Mouse (Mus musculus): ENCODE measurements around the gene Aasdh. TPM values are rescaled to one million over a fixed set of nuclear protein-coding genes. Genes with fewer than 3 reads are reported as not detected.

The Aasdh gene
- polyA plus RNA-seq (2015; fragmentation: Illumina TruSeq; extraction: RNeasy Lipid Tissue Mini Kit (QIAGEN cat#74804); ENCODE audit: low read depth, low replicate concordance): 16.8 TPM

DNA sequence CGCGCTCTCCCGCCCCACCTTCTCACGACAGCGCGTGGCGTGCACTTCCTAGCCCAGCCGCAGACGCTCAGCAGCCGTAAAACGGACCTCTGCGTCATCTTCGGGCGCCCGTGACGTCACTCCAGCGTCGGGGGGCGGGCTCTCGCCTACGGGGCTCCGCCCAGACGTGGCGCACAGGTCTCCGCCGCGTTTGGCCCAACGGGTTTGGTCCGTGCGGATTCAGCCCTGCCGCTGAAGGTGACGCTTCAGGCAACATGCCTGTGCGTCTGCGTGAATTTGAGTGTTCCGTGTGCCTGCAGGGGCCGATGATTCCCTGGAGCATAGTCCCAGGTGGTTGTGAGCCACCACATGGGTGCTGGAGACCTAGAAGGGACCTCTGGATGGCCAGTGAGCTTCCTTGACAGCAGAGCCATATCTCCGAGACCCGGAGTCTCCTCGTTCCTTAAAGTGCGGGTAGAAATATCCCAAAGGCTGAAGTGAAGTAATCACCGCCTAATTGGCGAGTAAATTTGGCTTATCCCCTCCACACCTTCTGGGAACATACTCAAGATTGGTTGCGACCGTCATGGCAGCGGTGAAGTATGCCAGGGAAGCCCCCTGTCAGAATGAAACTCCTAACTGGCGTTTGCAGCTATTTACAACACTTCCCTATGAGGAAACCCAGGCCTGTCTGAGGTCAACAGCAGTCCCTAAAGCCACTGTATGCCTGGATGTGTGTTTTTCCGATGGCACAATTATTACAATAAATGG, at the start of gene Aasdh:
TSS of gene Aasdh (minus strand) at position 110 of the 750 bp plus-strand sequence.

GRCm38 (mm10) chr5:76951106-76952027, 46.1 kb upstream of the Aasdh start, which contains the start of the genes Paics and Ppat:
Gene Paics, plus strand, starts transcription at chr5:76951307.
Gene Ppat, minus strand, starts transcription at chr5:76951578.

Other genes starting within 250 kb of the Aasdh start
- gene C530008M17Rik, start 249.0 kb downstream of the Aasdh start, polyA plus RNA-seq (2015; fragmentation: Illumina TruSeq; extraction: RNeasy Lipid Tissue Mini Kit (QIAGEN cat#74804); ENCODE audit: low read depth, low replicate concordance): 26.9 TPM
- gene Paics, start 45.8 kb upstream of the Aasdh start, polyA plus RNA-seq (2015; fragmentation: Illumina TruSeq; extraction: RNeasy Lipid Tissue Mini Kit (QIAGEN cat#74804); ENCODE audit: low read depth, low replicate concordance): 124 TPM
- gene Ppat, start 46.1 kb upstream of the Aasdh start, polyA plus RNA-seq (2015; fragmentation: Illumina TruSeq; extraction: RNeasy Lipid Tissue Mini Kit (QIAGEN cat#74804); ENCODE audit: low read depth, low replicate concordance): 8.1 TPM
- gene Srp72, start 69.2 kb upstream of the Aasdh start, polyA plus RNA-seq (2015; fragmentation: Illumina TruSeq; extraction: RNeasy Lipid Tissue Mini Kit (QIAGEN cat#74804); ENCODE audit: low read depth, low replicate concordance): 73.9 TPM
- gene Arl9, start 98.5 kb upstream of the Aasdh start, polyA plus RNA-seq (2015; fragmentation: Illumina TruSeq; extraction: RNeasy Lipid Tissue Mini Kit (QIAGEN cat#74804); ENCODE audit: low read depth, low replicate concordance): not detected
- 1.4 TPM for gene Thegl, start 110.5 kb upstream of the Aasdh start, polyA plus RNA-seq (2015; fragmentation: Illumina TruSeq; extraction: RNeasy Lipid Tissue Mini Kit (QIAGEN cat#74804); ENCODE audit: low read depth, low replicate concordance)
- gene Hopx, start 209.6 kb upstream of the Aasdh start, polyA plus RNA-seq (2015; fragmentation: Illumina TruSeq; extraction: RNeasy Lipid Tissue Mini Kit (QIAGEN cat#74804); ENCODE audit: low read depth, low replicate concordance): 78.8 TPM